Comparison of ENCODE assay signal across 12 mouse cellular contexts in genomic region chr9:43145196-43145595, GRCm38 (mm10). TPM values are rescaled to one million over a fixed set of nuclear protein-coding genes. Genes with fewer than 3 reads are reported as not detected.
"Had no signal": no experiment of that assay in that cellular context is flagged by ENCODE, and none has a peak within 500 bp of the region (broad histone marks: within the 10 kb centered on the region; RNA-seq: fewer than 3 reads in every experiment).

No protein-coding gene starts in this region.

- DNase-seq: left cerebral cortex, postnatal 4 days; liver; liver, embryonic 13.5 days; liver, postnatal 0 days; lung, adult 18-20 months; lung, adult 2 months; lung, postnatal 14 days; lung, postnatal 36 days; lung, postnatal 4 days had no signal

RNA-seq across cellular contexts. Expression of gene Tmem136, which starts 28.8 kb away (rescaled TPM):
- total RNA-seq: megakaryocyte progenitor cell, adult 5-6 weeks; megakaryocyte, adult 5-6 weeks; monocyte, adult 5-6 weeks had no signal
